Mouse (Mus musculus) heart, embryonic 14.5 days (tissue): Measurements from ENCODE around the gene Dnaaf3. TPM values are rescaled to one million over a fixed set of nuclear protein-coding genes. Genes with fewer than 3 reads are reported as not detected.
A peak's percentile ranks its signal among the peaks of the same experiment; 100 is the strongest.
"Not testable (repeated sequence)": the region's sequence is repeated elsewhere in the genome, so short reads cannot be mapped to it uniquely, and the experiment has no call there.

Source experiments
- ATAC-seq: fragments of 200-750 bp; cut with Nextera tagmentation; 2 replicates; pipeline ENCODE4 v1.8.0; 2017; ENCODE audit warnings: low read depth, moderate TSS enrichment; ENCODE audit not compliant: insufficient number of reproducible peaks, insufficient read depth, low FRiP score
- H3K27ac ChIP-seq, 2 experiments: fragments of 200-500 bp in 1 of 2; fragments of 300-500 bp in 1 of 2; sonication (generic) in 1 of 2; replicated peaks in 1 of 2; 2 replicates each; pipeline ENCODE4 v1.5.1; 2012 to 2014; ENCODE audit warnings: low read depth in 2 of 2, low read length in 2 of 2, control low read depth in 1 of 2, mild to moderate bottlenecking in 1 of 2, mixed read lengths in 1 of 2; ENCODE audit not compliant: control insufficient read depth in 1 of 2, insufficient read depth in 1 of 2
- H3K27me3 ChIP-seq: fragments of 300-500 bp; sonication (generic); 2 replicates; pipeline ENCODE4 v1.6.1; 2014; ENCODE audit warnings: mild to moderate bottlenecking, low read length, control low read depth; ENCODE audit not compliant: control insufficient read depth, insufficient read depth
- H3K36me3 ChIP-seq: fragments of 300-500 bp; sonication (generic); 2 replicates; pipeline ENCODE4 v1.6.1; 2014; ENCODE audit warnings: mild to moderate bottlenecking, control low read depth, low read length, mixed read lengths; ENCODE audit not compliant: control insufficient read depth, insufficient read depth
- H3K4me1 ChIP-seq, 2 experiments: fragments of 200-500 bp in 1 of 2; fragments of 300-500 bp in 1 of 2; sonication (generic) in 1 of 2; 2 replicates each; pipeline ENCODE4 v1.6.1; 2012 to 2014; ENCODE audit warnings: low read length in 2 of 2, control low read depth in 1 of 2, mixed read lengths in 1 of 2; ENCODE audit not compliant: control insufficient read depth in 2 of 2, insufficient read depth in 2 of 2
- H3K4me2 ChIP-seq: fragments of 300-500 bp; sonication (generic); 2 replicates; pipeline ENCODE4 v1.6.1; 2014; ENCODE audit warnings: mild to moderate bottlenecking, low read length
- H3K4me3 ChIP-seq, 2 experiments: fragments of 200-500 bp in 1 of 2; fragments of 300-500 bp in 1 of 2; sonication (generic) in 1 of 2; 2 replicates each; pipeline ENCODE4 v1.5.1; 2012 to 2014; ENCODE audit warnings: low read length in 2 of 2, mild to moderate bottlenecking in 2 of 2, control low read depth in 1 of 2, low read depth in 1 of 2, moderate library complexity in 1 of 2; ENCODE audit not compliant: control insufficient read depth in 1 of 2, insufficient read depth in 1 of 2
- H3K9ac ChIP-seq: fragments of 300-500 bp; sonication (generic); 2 replicates; pipeline ENCODE4 v1.6.1; 2014; ENCODE audit warnings: mild to moderate bottlenecking, low read length
- H3K9me3 ChIP-seq: fragments of 300-500 bp; sonication (generic); 2 replicates; pipeline ENCODE4 v1.6.1; 2016; ENCODE audit warnings: low read length, control low read depth; ENCODE audit not compliant: control insufficient read depth
- WGBS: fragments of 180-500 bp; shearing (Covaris S2); extraction: QIAGEN DNeasy Blood & Tissue Kit; methylation state at CpG from one replicate; pipeline ENCODE4 v1.1.7; 2014; 5-methylcytosine and 5-hydroxymethylcytosine counted together
- polyA plus RNA-seq: library from polyadenylated mRNA; unstranded; fragments of >200 nt; fragmentation: Nextera tagmentation; extraction: Ambion mirVana; gene quantifications from 2 replicates; pipeline ENCODE4 v1.2.1, GENCODE M21; 2014

Dnaaf3 gene
- polyA plus RNA-seq, 1 experiment from 2014 or later: 0.15 TPM

DNA sequence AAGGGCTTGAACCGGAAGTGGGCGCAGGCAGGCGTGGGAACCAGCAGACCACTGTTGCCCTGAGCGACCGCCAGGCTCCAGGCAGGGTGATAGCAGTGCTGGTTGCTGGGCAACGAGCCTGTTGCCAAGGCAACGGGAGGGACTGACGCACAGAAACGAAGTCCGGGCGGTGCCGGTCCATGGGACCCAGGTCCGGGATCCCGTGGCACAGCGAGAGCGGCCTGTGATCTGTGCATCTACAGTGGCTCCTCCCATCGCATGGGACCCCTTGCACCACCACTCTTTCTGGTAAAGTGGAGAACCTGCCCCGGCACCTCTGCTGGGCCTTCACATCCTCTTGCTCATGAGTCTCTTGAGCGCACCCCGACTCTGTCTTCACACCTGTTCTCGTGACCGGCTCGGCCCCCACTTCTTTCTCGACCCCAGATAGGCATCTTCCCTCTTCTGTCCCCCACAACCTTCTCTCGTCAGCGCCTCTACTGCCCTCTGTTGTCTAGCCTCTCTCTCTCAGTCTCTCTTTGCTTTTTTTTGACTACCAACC, 14.4 kb upstream of the Dnaaf3 start:
- Histone ChIP-seq H3K4me3 (peak overlapping the region; percentile 14 to 27), H3K9ac (no peak overlapping the region), H3K4me1 (peaks cover 10% of the 10 kb centered on the region in 2 experiments; a peak in 2 of 4 replicates), H3K9me3 (no peaks in the 10 kb centered on the region), H3K27ac (no peak overlapping the region), H3K27me3 (peaks cover 13% of the 10 kb centered on the region; the same call in 1 of the 2 replicates), H3K36me3 (no peaks in the 10 kb centered on the region), H3K4me2 (peak overlapping the region; percentile 62)
- 4% methylated on average over 26 of the region's 26 CpGs for WGBS
- ATAC-seq: peak; percentile 4; the same call in 1 of the 2 replicates

- no peaks in the 10 kb centered on the region for H3K36me3 ChIP-seq
- H3K27me3 ChIP-seq: peaks cover 13% of the 10 kb centered on the region; the same call in 1 of the 2 replicates
- H3K27ac ChIP-seq: no peak overlapping the region
- no peak overlapping the region for H3K4me3 ChIP-seq
- H3K4me1 ChIP-seq: peaks cover 10% of the 10 kb centered on the region in 2 experiments; a peak in 2 of 4 replicates
- no peak for ATAC-seq
- peak overlapping the region; percentile 62 for H3K4me2 ChIP-seq
- H3K9ac ChIP-seq: no peak overlapping the region
- WGBS: 70% methylated on average over 15 of the region's 15 CpGs
- H3K9me3 ChIP-seq: no peaks in the 10 kb centered on the region
Measured at GRCm38 (mm10) chr7:4546050-4546449, 13.8 kb upstream of the Dnaaf3 start.

- WGBS: 39% methylated on average over 17 of the region's 17 CpGs
- Histone ChIP-seq H3K4me2 (no peak overlapping the region), H3K4me1 (peaks cover 7% of the 10 kb centered on the region in 2 experiments; a peak in 2 of 4 replicates), H3K27ac (no peak overlapping the region), H3K36me3 (no peaks in the 10 kb centered on the region), H3K27me3 (peaks cover 10% of the 10 kb centered on the region; the same call in 1 of the 2 replicates), H3K9ac (no peak overlapping the region), H3K9me3 (no peaks in the 10 kb centered on the region), H3K4me3 (no peak overlapping the region)
- ATAC-seq: no peak
Measured at GRCm38 (mm10) chr7:4542013-4542412, 9.8 kb upstream of the Dnaaf3 start.

GRCm38 (mm10) chr7:4541344-4541743, 9.1 kb upstream of the Dnaaf3 start:
- 62% methylated on average over 5 of the region's 5 CpGs for WGBS
- no peak overlapping the region for H3K4me2 ChIP-seq
- no peaks in the 10 kb centered on the region for H3K9me3 ChIP-seq
- ATAC-seq: no peak
- H3K36me3 ChIP-seq: no peaks in the 10 kb centered on the region
- no peak overlapping the region for H3K27ac ChIP-seq
- peaks cover 2 to 4% of the 10 kb centered on the region in 2 experiments; a peak in 2 of 4 replicates for H3K4me1 ChIP-seq
- H3K4me3 ChIP-seq: no peak overlapping the region
- H3K9ac ChIP-seq: no peak overlapping the region
- H3K27me3 ChIP-seq: peaks cover 3% of the 10 kb centered on the region; the same call in 1 of the 2 replicates

- 0 out of 2 replicates have a peak, but pooled peaks cover 3% of the 10 kb centered on the region for H3K27me3 ChIP-seq
- H3K9ac ChIP-seq: no peak overlapping the region
- no peaks in the 10 kb centered on the region for H3K4me1 ChIP-seq
- no peak overlapping the region for H3K4me2 ChIP-seq
- H3K27ac ChIP-seq: no peak overlapping the region
- H3K9me3 ChIP-seq: no peaks in the 10 kb centered on the region
- WGBS: 34% methylated on average over 2 of the region's 2 CpGs
- no peak overlapping the region for H3K4me3 ChIP-seq
- no peaks in the 10 kb centered on the region for H3K36me3 ChIP-seq
- no peak for ATAC-seq
Measured at GRCm38 (mm10) chr7:4539019-4539418, 6.8 kb upstream of the Dnaaf3 start.

DNA sequence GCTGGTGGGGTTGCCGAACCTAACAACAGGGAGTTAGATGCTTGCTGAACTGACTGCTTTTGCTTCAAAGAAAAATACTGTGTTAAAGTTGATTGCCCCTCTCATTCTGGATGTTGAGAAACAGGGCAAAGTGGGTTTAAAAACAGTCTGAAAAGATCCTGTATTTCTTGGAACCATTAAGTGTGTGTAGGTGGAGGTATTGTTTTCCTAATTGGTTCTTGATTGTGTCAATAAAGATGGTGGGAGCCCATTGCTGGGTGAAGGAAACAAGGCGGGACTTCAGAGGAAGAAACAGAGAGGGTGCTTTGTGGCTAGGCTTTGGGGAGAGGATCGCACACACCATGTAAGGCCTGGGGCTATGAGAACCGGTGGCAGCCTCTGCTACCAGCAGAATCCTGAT, 4.9 kb upstream of the Dnaaf3 start:
- WGBS: 50% methylated on average over 4 of the region's 4 CpGs
- Histone ChIP-seq H3K4me2 (no peak overlapping the region), H3K9ac (no peak overlapping the region), H3K27me3 (no peaks in the 10 kb centered on the region), H3K36me3 (no peaks in the 10 kb centered on the region), H3K4me1 (no peaks in the 10 kb centered on the region), H3K4me3 (no peak overlapping the region), H3K27ac (no peak overlapping the region), H3K9me3 (no peaks in the 10 kb centered on the region)
- no peak for ATAC-seq

GRCm38 (mm10) chr7:4536369-4536768, 4.1 kb upstream of the Dnaaf3 start:
- no peak overlapping the region for H3K4me2 ChIP-seq

GRCm38 (mm10) chr7:4530166-4530565, 2.1 kb downstream of the Dnaaf3 start:
- H3K4me3 ChIP-seq, H3K4me2 ChIP-seq, H3K9me3 ChIP-seq, H3K9ac ChIP-seq, H3K27me3 ChIP-seq, H3K27ac ChIP-seq, H3K36me3 ChIP-seq, ATAC-seq: not testable (repeated sequence)
- 24% methylated on average over 7 of the region's 8 CpGs for WGBS
- peaks cover 4 to 15% of the 10 kb centered on the region in 2 experiments; a peak in 3 of 4 replicates for H3K4me1 ChIP-seq

More at GRCm38 (mm10) chr7:4536369-4536768, 4.1 kb upstream of the Dnaaf3 start:
- no peaks in the 10 kb centered on the region for H3K27me3 ChIP-seq
- no peak overlapping the region for H3K4me3 ChIP-seq
- ATAC-seq: no peak
- H3K27ac ChIP-seq: no peak overlapping the region
- no peaks in the 10 kb centered on the region for H3K36me3 ChIP-seq
- H3K4me1 ChIP-seq: 0 out of 4 replicates have a peak, but pooled peaks cover 0 to 3% of the 10 kb centered on the region in 2 experiments
- 84% methylated on average over 4 of the region's 4 CpGs for WGBS
- no peak overlapping the region for H3K9ac ChIP-seq
- H3K9me3 ChIP-seq: no peaks in the 10 kb centered on the region
